Mouse (Mus musculus): ENCODE results near the gene Gprasp1.

DNA sequence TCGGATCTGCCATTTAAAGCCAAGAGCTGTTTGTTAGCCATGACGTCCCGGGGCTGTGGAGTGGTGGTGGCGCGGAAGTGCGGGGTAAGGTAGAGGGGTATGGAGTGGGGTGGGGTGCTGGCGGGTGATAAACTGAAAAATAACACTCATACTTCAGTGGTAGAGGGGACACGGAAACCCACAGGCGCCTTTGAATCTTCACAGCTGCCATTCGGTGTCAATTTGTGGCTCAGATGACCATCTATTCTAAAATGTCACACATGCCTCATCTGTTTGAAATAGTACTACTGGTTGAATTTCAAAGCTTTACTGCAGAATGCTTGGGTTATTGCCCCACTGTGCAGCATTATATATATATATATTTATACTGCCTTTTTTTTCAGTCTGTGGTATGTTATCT, 17.4 kb upstream of the Gprasp1 start, which contains the start of gene Tmsb15a:
- TF ChIP-seq EP300 (IDR thresholded peaks at IDR 0.05) (no peak), CTCF (IDR thresholded peaks at IDR 0.05) (no peak)
